Mouse (Mus musculus): ENCODE measurements around the gene Sgk1.
A peak's percentile ranks its signal among the peaks of the same experiment; 100 is the strongest.

- TF ChIP-seq CHD2 (IDR thresholded peaks at IDR 0.05; ENCODE audit: low read depth, low read length): no peak
- no peak for TF ChIP-seq MAFK (IDR thresholded peaks at IDR 0.05; ENCODE audit: insufficient read depth, low read depth, low read length)
- TF ChIP-seq HCFC1 (IDR thresholded peaks at IDR 0.05; ENCODE audit: borderline replicate concordance, insufficient read depth, low read length): no peak
- 0 out of 2 replicates have a peak, but pooled peaks have one; percentile 14 for TF ChIP-seq ZC3H11A (IDR thresholded peaks at IDR 0.05; ENCODE audit: borderline replicate concordance, low read depth, low read length)
- no peak for TF ChIP-seq ZNF384 (IDR thresholded peaks at IDR 0.05; ENCODE audit: low read depth, low read length)
These were observed 136.6 kb downstream of the Sgk1 start for GRCm38 (mm10) chr10:22018618-22019017.

Data from ES-E14 (cell line).